Mouse (Mus musculus) bone marrow macrophage, adult 2 months (primary cell): ENCODE measurements around the gene Sgca. TPM values are rescaled to one million over a fixed set of nuclear protein-coding genes. Genes with fewer than 3 reads are reported as not detected.

Source experiments
- H3K27ac ChIP-seq: 2 replicates; pipeline ENCODE4 v1.5.1; 2012; ENCODE audit warnings: low read depth, low read length; ENCODE audit not compliant: insufficient read depth
- H3K4me1 ChIP-seq: 2 replicates; pipeline ENCODE4 v1.6.1; 2012; ENCODE audit warnings: low read length; ENCODE audit not compliant: control insufficient read depth, insufficient read depth
- H3K4me3 ChIP-seq: 2 replicates; pipeline ENCODE4 v1.5.1; 2012; ENCODE audit warnings: mild to moderate bottlenecking, low read length, moderate library complexity; ENCODE audit not compliant: insufficient read depth
- CTCF ChIP-seq: IDR thresholded peaks from 2 replicates; pipeline ENCODE4 v1.5.1; 2012; ENCODE audit warnings: low read depth, mild to moderate bottlenecking, low read length, moderate library complexity
- POLR2A ChIP-seq: IDR thresholded peaks from 2 replicates; pipeline ENCODE4 v1.6.1; 2012; ENCODE audit warnings: mild to moderate bottlenecking, low read depth, low read length, borderline replicate concordance
- polyA plus RNA-seq: library from polyadenylated mRNA; stranded (reverse); fragments of >200 nt; gene quantifications from 2 replicates; pipeline ENCODE4 v1.2.4, GENCODE M21; 2012; ENCODE audit not compliant: missing spikeins, insufficient read depth, insufficient read length

Gene Sgca
- polyA plus RNA-seq, 1 experiment: not detected

DNA sequence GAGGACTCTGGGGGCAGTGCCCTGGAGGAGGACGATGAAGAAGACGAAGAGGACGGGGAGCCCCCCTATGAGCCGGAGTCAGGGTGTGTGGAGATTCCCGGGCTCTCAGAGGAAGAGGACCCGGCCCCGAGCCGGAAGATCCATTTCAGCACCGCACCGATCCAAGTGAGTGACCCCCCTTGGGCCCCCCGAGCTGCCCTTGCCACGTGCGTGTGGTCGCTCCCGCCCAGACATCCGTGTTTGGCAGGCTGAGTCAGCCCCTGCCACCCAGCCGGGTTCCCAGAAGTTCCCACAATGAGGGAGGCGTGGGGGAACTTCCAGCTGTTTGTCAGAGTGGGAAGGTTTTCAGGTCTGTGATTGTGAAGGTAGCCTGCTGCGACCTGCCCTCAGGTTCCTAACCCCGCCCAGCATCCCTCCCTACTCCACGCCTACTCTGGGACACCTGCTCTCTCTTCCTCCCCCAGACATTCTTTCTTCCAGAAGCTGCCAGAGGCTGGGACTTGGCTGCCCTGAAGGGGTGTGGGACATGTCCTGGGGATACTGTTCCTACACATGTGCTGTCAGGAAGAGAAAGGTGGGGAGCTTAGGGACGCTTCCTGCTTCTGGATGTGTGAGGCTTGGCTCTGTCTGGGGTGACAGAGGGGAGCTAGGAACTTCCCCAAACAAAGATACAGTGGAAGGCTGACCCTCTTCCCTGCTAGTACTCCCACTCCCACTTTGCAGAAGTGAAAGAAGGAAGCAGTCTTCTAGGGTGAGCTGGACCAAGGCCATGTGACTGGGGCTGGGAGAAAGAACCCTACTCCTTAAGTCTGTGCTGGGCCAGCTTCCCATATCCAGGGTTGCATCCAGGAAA lies 16.9 kb upstream of the Sgca start:
- TF ChIP-seq POLR2A (no peak), CTCF (no peak)
- H3K4me3 ChIP-seq: peak overlapping the region; percentile 87
- H3K4me1 ChIP-seq: peaks cover 34% of the 10 kb centered on the region
- peak overlapping the region; percentile 99 for H3K27ac ChIP-seq

DNA sequence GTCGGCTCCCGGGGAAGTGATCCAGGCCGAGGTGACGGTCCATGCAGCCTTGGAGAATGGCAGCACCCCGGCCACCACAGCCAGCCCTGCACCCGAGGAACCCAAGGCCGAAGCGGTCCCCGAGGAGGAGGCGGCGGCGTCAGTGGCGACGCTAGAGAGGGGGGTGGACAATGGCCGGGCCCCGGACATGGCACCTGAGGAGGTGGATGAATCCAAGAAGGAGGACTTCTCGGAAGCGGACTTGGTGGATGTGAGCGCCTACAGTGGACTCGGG lies 16.3 kb upstream of the Sgca start:
- no peak for TF ChIP-seq CTCF
- TF ChIP-seq POLR2A: no peak
- Histone ChIP-seq H3K4me3 (peak overlapping the region; percentile 87), H3K4me1 (peaks cover 38% of the 10 kb centered on the region), H3K27ac (peak overlapping the region; percentile 99)

DNA sequence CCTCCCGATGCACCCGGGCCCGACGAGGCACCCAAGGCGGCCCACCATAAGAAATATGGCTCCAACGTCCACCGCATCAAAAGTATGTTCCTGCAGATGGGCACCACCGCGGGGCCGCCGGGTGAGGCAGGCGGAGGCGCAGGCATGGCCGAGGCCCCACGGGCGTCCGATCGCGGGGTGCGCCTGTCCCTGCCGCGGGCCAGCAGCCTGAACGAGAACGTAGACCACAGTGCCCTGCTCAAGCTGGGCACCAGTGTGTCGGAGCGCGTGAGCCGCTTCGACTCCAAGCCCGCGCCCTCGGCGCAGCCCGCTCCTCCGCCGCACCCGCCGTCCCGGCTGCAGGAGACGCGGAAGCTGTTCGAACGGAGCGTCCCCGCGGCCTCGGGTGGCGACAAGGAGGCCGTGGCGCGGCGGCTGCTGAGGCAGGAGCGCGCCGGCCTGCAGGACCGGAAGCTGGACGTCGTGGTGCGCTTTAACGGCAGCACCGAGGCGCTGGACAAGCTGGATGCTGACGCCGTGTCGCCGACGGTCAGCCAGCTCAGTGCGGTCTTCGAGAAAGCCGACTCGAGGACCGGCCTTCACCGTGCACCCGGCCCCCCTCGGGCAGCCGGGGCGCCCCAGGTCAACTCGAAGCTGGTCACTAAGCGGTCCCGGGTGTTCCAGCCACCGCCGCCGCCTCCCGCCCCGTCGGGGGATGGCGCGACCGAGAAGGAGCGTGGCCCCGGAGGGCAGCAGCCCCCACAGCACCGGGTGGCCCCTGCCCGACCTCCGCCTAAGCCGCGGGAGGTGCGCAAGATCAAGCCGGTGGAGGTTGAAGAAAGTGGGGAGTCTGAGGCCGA lies 15.7 kb upstream of the Sgca start:
- Histone ChIP-seq H3K4me1 (peaks cover 41% of the 10 kb centered on the region), H3K4me3 (peak overlapping the region; percentile 87), H3K27ac (peak overlapping the region; percentile 99)
- TF ChIP-seq CTCF: no peak
- TF ChIP-seq POLR2A: no peak

DNA sequence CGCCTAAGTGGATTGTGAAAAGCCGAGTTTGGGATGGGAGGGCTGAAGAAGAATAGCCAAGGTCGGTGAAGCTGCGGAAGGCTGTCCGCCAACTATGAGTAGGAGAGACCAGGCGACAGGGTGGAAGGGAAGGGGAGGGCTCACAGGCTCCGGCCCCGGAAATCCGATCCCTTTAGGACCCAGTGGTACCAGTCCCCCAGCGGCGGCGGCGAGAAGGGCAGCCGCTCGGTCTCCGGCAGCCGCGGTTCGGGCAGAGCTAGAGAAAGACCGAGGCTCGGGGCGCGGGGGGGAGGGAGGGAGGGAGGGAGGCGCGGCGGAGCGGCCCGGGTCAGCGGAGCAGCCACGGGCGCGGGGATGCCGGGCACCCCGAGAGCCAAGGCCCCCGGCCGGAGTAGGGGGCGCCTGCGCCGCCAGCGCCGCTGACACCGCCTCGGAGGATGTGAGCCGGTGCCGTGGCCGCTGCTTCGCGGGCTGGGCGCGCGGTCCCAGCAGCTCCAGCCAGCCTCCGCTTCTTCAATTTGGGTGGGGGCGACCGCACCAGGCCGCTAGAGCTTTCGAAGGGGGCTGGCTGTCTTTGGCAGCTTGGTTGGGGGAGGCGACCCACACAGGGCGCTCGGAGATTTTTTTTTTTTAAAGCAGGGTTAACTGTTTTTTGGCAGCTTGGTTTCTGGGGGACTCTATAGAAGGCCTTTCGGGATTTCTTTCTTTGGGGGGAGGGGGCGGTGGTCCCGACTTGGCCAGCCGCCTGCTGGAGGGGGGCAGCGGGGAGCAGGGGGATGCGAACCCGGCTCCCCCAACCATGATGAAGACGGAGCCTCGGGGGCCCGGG lies 14.8 kb upstream of the Sgca start, which contains the start of gene Ppp1r9b:
Gene Ppp1r9b, plus strand, starts transcription at position 287 of the 829 bp plus-strand sequence.
- Histone ChIP-seq H3K4me1 (peaks cover 45% of the 10 kb centered on the region), H3K4me3 (peak within 1 kb of the TSS; percentile 87), H3K27ac (peak within 1 kb of the TSS; percentile 99)
- TF ChIP-seq CTCF: no peak
- TF ChIP-seq POLR2A: 0 out of 2 replicates have a peak, but pooled peaks have one; percentile 20

DNA sequence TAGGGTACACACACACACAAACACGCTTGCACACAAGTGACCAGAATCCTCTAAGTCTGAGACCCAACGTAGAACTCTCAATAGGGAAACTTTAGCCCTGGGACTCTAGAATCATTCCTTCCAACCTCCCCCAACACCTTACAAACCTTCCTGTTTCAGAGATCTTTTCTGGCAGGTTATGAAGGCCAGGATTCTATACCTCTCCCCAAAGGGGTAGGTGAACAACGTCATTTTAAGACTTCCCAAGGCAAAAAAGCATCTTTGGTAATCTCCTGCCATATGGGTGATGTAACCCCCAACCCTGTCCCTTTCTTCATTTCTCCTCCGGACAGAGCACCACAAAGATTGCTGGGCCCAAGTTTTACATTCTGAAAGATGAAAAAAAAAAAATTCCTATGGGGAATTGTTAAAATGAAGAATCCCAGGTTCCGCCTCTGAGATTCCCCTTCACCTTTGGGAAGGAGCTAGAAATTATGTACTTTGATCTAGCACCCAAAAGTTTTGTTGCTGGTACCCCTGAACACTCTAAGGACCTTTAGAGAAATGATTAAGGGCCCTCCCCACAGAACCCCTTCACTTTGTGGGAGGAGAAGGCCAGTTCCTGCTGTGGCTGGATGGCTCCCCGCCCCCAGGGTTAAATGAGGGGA lies 14.1 kb upstream of the Sgca start:
- Histone ChIP-seq H3K27ac (peak overlapping the region; percentile 91), H3K4me3 (peak overlapping the region; percentile 60), H3K4me1 (peaks cover 39% of the 10 kb centered on the region)
- TF ChIP-seq CTCF (no peak), POLR2A (no peak)

DNA sequence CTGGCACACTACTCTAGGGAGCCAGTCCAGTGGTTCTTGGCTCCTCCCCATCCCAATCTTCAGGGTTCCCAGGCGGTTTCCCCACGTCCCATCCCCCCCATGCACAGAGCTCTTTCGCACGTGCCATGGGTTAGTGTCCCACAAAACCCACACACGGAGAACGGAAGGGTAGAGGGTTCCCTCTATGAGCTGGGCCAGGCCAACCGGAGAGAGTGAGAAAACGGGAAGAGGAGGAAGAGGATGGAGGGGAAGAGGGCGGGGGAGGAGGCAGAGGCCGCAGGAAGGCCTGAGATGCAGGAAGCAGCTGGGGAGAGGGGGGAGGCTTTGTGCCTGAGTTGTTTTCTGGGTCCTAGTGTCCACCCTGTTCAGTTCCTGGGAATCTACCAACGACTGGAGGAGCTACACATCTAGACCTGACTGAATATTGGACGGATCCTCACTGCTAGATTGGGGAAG lies 13.5 kb upstream of the Sgca start:
- peaks cover 33% of the 10 kb centered on the region for H3K4me1 ChIP-seq
- TF ChIP-seq POLR2A (no peak), CTCF (no peak)
- peak overlapping the region; percentile 91 for H3K27ac ChIP-seq
- H3K4me3 ChIP-seq: peak overlapping the region; percentile 60

- Histone ChIP-seq H3K27ac (peak overlapping the region; percentile 86), H3K4me3 (peak overlapping the region; percentile 60), H3K4me1 (peaks cover 32% of the 10 kb centered on the region)
- TF ChIP-seq CTCF (no peak), POLR2A (no peak)
Measured at GRCm38 (mm10) chr11:94988780-94989561, 12.8 kb upstream of the Sgca start.

GRCm38 (mm10) chr11:94987851-94988250 lies 11.7 kb upstream of the Sgca start:
- no peak overlapping the region for H3K4me3 ChIP-seq
- TF ChIP-seq POLR2A (no peak), CTCF (no peak)
- H3K4me1 ChIP-seq: peaks cover 32% of the 10 kb centered on the region
- H3K27ac ChIP-seq: no peak overlapping the region
